Mouse (Mus musculus) thymus, adult 2 months (tissue): ENCODE measurements around the gene Rsbn1l. TPM values are rescaled to one million over a fixed set of nuclear protein-coding genes. Genes with fewer than 3 reads are reported as not detected.

Source experiments
- DNase-seq: peaks from one replicate; pipeline ENCODE4 v3.0.0; 2021
- H3K27ac ChIP-seq: fragments of 200-500 bp; 2 replicates; pipeline ENCODE4 v1.5.1; 2012; ENCODE audit warnings: low read length, control low read depth; ENCODE audit not compliant: control insufficient read depth, insufficient read depth
- H3K27me3 ChIP-seq: fragments of 200-500 bp; 2 replicates; pipeline ENCODE4 v1.6.1; 2012; ENCODE audit warnings: mild to moderate bottlenecking, low read length, moderate library complexity, mixed read lengths; ENCODE audit not compliant: control insufficient read depth, insufficient read depth
- H3K36me3 ChIP-seq: fragments of 200-500 bp; 2 replicates; pipeline ENCODE4 v1.6.1; 2012; ENCODE audit warnings: mild to moderate bottlenecking, low read length, moderate library complexity; ENCODE audit not compliant: control insufficient read depth, insufficient read depth
- H3K4me1 ChIP-seq: fragments of 200-500 bp; replicated peaks from 2 replicates; pipeline ENCODE4 v1.6.1; 2012; ENCODE audit warnings: low read length; ENCODE audit not compliant: control insufficient read depth, insufficient read depth
- H3K4me3 ChIP-seq: fragments of 200-500 bp; 2 replicates; pipeline ENCODE4 v1.5.1; 2012; ENCODE audit warnings: mild to moderate bottlenecking, low read length, control low read depth, moderate library complexity; ENCODE audit not compliant: control insufficient read depth, insufficient read depth
- CTCF ChIP-seq: fragments of 200-500 bp; IDR thresholded peaks from 2 replicates; pipeline ENCODE4 v1.5.1; 2012; ENCODE audit warnings: mild to moderate bottlenecking, control low read depth, low read length, moderate library complexity, borderline replicate concordance; ENCODE audit not compliant: control insufficient read depth, poor library complexity, insufficient read depth; ENCODE audit errors: extremely low read depth
- POLR2A ChIP-seq: fragments of 200-500 bp; IDR thresholded peaks from 2 replicates; pipeline ENCODE4 v1.6.1; 2012; ENCODE audit warnings: mild to moderate bottlenecking, low read length, control low read depth, moderate library complexity; ENCODE audit not compliant: control insufficient read depth, poor library complexity, insufficient read depth; ENCODE audit errors: extremely low read depth
- WGBS: fragments of 180-500 bp; shearing (Covaris S2); methylation state at CpG from one replicate; pipeline ENCODE4 v1.1.7; 2018; 5-methylcytosine and 5-hydroxymethylcytosine counted together
- polyA plus RNA-seq: library from polyadenylated mRNA; depleted of rRNA; stranded (reverse); fragments of >200 nt; gene quantifications from 2 replicates; pipeline ENCODE4 v1.2.3, GENCODE M21; 2012

The Rsbn1l gene
- polyA plus RNA-seq, 1 experiment: 15.0 TPM

DNA sequence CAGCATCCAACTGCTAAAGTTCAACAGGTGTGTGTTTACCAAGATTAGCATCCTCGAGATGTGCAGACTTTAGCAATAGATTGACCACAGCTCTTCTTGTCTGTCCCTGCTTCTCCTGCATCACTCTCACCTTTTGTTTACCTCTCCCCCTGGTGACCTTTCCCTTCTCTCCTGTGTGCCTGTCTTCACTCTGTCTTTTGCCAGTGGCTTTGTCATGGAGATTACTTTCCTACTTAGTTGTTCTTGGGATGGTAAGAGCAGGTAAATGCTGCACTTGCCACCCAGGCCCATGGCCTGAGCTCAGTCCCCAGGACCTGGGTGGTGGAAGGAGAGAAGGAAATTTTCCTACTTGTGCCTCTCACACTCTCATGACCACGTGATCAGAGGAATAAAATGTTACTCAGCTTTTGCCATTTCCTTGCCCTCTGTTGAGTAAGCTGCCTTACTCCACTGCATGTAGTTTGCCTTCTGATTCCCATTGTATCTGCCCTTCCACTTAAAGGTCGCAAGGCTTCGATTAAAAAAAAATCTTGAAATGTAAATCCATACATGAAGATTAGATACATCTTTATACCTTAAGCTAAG is 72.1 kb downstream of the Rsbn1l start:
- no peak for TF ChIP-seq CTCF
- TF ChIP-seq POLR2A: no peak
- no peaks in the 10 kb centered on the region for H3K27me3 ChIP-seq
- no peak for DNase-seq
- WGBS: 78% methylated on average over 4 of the region's 4 CpGs
- H3K4me3 ChIP-seq: no peak overlapping the region
- no peaks in the 10 kb centered on the region; the same call in 1 of the 2 replicates for H3K4me1 ChIP-seq
- no peak overlapping the region for H3K27ac ChIP-seq
- no peaks in the 10 kb centered on the region for H3K36me3 ChIP-seq

DNA sequence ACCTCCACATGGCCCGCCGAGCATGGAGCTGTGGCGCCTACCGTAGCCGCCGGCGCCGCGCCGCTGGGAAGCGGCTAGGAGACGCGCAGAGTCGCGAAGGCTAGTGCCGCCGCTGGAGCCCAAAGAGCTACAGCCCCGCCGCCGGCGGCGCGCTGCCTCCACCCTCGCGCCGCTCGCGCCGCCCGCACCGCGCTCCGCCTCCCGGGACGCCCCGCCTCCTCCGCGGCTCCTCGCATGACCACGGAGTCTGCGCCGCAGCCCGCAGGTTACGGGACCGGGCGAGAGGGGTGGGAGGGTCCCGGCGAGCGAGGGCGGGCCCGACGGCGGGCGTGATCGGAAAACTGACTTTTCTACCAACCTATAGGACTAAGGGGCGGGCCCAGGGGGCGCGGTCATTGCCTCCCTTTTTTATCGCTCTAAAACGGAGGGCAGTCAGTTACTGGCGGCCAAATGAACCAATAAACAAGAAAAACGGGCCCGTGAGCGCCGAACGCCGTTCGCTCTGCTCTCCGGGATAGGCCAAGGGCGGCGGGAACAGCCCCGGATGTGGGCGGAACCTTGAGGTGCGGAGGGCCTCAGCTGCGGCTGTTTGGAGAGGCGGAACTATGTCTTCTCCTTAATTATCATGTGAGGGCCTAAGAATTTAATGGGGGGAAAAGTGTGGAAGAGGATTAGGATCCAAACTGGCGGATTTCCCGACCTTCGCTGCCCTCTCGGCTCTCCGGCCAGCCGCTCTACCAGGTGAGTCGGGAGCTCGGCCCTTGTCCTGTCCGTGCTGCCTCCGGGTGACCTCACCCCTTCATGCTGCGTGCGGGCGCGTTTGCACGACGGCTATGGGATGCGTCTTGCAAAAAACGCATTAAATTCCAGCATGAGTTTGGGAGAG is 74.0 kb downstream of the Rsbn1l start, which contains the start of the genes Phtf2 and Tmem60:
Gene Phtf2, minus strand, starts transcription at position 210 of the 886 bp plus-strand sequence.
Gene Tmem60, plus strand, starts transcription at position 277 of the 886 bp plus-strand sequence.
- under 1% methylated on average over 94 of the region's 94 CpGs for WGBS
- no peaks in the 10 kb centered on the region for H3K27me3 ChIP-seq
- H3K27ac ChIP-seq: peak within 1 kb of the TSS; percentile 39; the same call in 1 of the 2 replicates
- TF ChIP-seq POLR2A: peak; percentile 94
- peak; percentile 22; the same call in 1 of the 2 replicates for TF ChIP-seq CTCF
- no peaks in the 10 kb centered on the region for H3K36me3 ChIP-seq
- peak within 1 kb of the TSS; percentile 96 for H3K4me3 ChIP-seq
- no peaks in the 10 kb centered on the region; the same call in 1 of the 2 replicates for H3K4me1 ChIP-seq
- DNase-seq: peak; percentile 99

DNA sequence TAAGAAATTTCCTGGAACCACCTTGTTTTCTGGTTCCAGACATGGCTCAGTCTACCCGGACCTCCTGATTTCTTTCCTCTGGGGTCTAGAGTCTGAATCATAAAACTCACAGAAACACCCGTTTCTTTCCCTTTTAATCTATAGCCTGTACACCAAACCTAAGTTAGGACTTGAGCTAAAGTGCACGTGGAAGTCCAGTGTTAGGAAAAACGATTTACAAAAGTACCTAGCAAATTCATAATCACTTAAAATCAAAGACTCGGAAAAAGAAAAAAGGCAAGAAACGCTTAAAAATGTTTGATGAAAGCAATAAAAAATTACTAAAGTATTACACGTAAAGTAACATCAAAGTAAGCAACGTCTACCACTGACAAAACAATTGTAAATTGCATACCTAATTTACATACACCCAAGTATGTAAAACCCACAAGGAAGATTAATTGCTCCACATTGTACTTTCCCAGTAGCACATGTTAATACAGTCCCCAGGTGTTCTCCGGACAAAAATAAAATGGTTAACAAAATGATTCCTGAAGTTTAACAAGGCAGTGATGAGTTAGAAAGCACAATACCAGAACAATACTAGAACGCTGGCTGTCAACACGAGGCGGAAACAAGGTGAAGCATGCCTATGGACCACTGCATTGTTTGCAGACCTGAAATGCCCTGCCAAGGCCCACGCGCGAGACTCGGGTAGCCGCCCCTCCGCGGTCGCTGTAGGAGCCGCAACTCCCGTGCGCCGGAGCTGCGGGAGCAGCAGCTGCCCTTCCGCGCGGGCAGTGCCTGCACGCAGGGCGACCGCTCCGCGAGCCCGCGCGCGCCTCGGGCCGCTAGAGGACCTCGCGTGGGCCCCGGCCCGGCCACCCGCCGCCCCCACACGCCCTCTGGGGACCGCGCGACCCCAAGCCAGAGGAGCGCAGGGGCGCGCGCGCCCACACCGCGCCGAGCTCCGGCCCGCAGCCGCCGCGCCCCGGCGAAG is 75.1 kb downstream of the Rsbn1l start:
- DNase-seq: peak; percentile 56
- no peaks in the 10 kb centered on the region for H3K36me3 ChIP-seq
- WGBS: 2% methylated on average over 64 of the region's 64 CpGs
- no peaks in the 10 kb centered on the region; the same call in 1 of the 2 replicates for H3K4me1 ChIP-seq
- H3K27me3 ChIP-seq: no peaks in the 10 kb centered on the region
- no peak for TF ChIP-seq POLR2A
- no peak; the same call in 1 of the 2 replicates for TF ChIP-seq CTCF
- H3K27ac ChIP-seq: 0 out of 2 replicates have a peak overlapping the region, but pooled peaks have one; percentile 14
- H3K4me3 ChIP-seq: peak overlapping the region; percentile 86

DNA sequence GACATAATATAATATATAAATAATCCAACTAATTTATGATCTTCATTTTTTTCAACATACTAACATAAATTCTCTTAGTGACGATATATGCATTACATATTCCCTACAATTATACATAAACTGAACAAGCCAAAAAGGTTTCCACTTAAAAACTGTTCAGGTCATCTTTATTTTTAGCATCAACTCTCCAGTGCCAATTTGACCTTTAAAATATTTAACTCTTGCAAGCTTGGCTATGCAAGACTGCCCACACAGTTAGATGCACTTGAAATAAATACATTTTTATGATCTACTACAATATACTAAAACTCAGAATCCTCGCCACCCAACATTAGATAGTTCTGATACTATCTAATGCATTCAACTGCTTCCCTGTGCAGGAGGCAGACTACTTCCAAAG is 75.8 kb downstream of the Rsbn1l start:
- no peak for DNase-seq
- no peaks in the 10 kb centered on the region; the same call in 1 of the 2 replicates for H3K4me1 ChIP-seq
- TF ChIP-seq POLR2A (no peak), CTCF (no peak)
- no peak overlapping the region for H3K27ac ChIP-seq
- H3K27me3 ChIP-seq: no peaks in the 10 kb centered on the region
- H3K36me3 ChIP-seq: no peaks in the 10 kb centered on the region
- 79% methylated on average over 2 of the region's 2 CpGs for WGBS
- no peak overlapping the region for H3K4me3 ChIP-seq

DNA sequence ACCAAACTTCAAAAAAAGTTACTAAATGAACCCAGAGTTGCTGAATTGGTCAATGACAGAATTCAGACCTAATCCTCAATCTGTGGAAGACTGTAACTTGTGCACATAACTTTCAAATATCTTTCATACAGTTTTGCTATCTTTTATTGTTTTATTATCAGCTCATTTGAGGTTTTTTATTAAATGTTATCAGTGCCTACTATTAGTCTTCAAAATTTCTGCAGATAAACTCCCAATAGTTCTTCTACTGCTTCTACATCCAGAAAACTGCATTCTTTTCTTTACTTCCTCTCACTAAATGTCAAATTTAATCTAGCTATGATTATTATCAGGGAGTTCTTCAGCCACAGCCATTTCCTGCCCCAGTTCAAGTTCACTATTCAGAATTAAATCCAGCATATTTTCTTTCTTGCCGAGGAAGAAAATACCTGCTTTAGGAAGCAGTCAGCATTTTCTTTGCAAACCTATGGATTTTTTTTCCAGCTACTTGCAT is 79.2 kb downstream of the Rsbn1l start:
- no peak for TF ChIP-seq POLR2A
- Histone ChIP-seq H3K4me3 (no peak overlapping the region), H3K27me3 (no peaks in the 10 kb centered on the region), H3K36me3 (no peaks in the 10 kb centered on the region), H3K4me1 (no peaks in the 10 kb centered on the region; the same call in 1 of the 2 replicates), H3K27ac (no peak overlapping the region)
- no peak for DNase-seq
- WGBS: 0% methylated on average over 1 of the region's 1 CpGs
